Mouse (Mus musculus) thymus, adult 2 months (tissue): ENCODE results near the gene Tars2.

Experiments
- CTCF ChIP-seq: fragments of 200-500 bp; IDR thresholded peaks from 2 replicates; pipeline ENCODE4 v1.5.1; 2012; ENCODE audit warnings: mild to moderate bottlenecking, control low read depth, low read length, moderate library complexity, borderline replicate concordance; ENCODE audit not compliant: control insufficient read depth, poor library complexity, insufficient read depth; ENCODE audit errors: extremely low read depth
- POLR2A ChIP-seq: fragments of 200-500 bp; IDR thresholded peaks from 2 replicates; pipeline ENCODE4 v1.6.1; 2012; ENCODE audit warnings: mild to moderate bottlenecking, low read length, control low read depth, moderate library complexity; ENCODE audit not compliant: control insufficient read depth, poor library complexity, insufficient read depth; ENCODE audit errors: extremely low read depth

GRCm38 (mm10) chr3:95696360-95696759 is 63.6 kb downstream of the Tars2 start:
- no peak for TF ChIP-seq CTCF
- TF ChIP-seq POLR2A, result no peak
